Mouse (Mus musculus) megakaryocyte, embryonic 14.5 days (primary cell): Measurements from ENCODE around the gene Hdac5.

ENCODE experiments used
- FLI1 ChIP-seq: IDR thresholded peaks from 2 replicates; pipeline ENCODE4 v1.6.1; 2012; ENCODE audit warnings: low read length, inconsistent platforms, mixed read lengths
- GATA1 ChIP-seq: IDR thresholded peaks from 3 replicates; pipeline ENCODE4 v1.6.1; 2012; ENCODE audit warnings: mixed read lengths, low read length, inconsistent platforms, borderline replicate concordance

DNA sequence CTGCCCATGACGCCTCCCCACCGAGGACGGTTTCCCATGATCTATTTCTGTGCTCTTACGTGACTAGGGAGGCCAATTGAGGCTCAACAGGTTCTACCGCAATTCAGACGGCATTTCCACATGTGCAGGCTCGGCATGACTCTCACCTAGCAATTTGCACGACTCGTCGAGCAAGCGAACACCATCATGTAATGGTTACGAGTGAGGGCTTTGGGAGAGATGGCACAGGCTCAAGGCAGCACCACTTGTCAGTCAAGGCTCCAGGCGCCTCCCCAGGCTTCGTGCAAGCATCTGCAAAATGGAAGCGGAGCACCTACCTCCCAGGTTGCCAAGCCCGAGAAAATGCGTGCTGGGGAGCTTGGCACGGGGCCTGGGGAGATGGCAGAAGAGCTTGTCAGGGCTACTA lies 18.0 kb downstream of the Hdac5 start:
- TF ChIP-seq FLI1 (no peak), GATA1 (no peak)
